Mouse (Mus musculus) ES-Bruce4 (cell line): ENCODE measurements at regions not wholly inside any gene's neighbourhood (a gene's known extent, or its start where the extent isn't known, plus 50 kb on each side); places are given as distances from the start of the nearest gene placed in this dataset.

Experiments used
- CTCF ChIP-seq: IDR thresholded peaks from one replicate; pipeline ENCODE4 v1.8.1; 2011; ENCODE audit warnings: low read depth, low read length
- EP300 ChIP-seq: IDR thresholded peaks from 2 replicates; pipeline ENCODE4 v1.6.1; 2011; ENCODE audit warnings: low read depth, low read length; ENCODE audit not compliant: insufficient read depth
- POLR2A ChIP-seq: IDR thresholded peaks from one replicate; pipeline ENCODE4 v1.8.1; 2011; ENCODE audit warnings: low read length; ENCODE audit not compliant: insufficient read depth

DNA sequence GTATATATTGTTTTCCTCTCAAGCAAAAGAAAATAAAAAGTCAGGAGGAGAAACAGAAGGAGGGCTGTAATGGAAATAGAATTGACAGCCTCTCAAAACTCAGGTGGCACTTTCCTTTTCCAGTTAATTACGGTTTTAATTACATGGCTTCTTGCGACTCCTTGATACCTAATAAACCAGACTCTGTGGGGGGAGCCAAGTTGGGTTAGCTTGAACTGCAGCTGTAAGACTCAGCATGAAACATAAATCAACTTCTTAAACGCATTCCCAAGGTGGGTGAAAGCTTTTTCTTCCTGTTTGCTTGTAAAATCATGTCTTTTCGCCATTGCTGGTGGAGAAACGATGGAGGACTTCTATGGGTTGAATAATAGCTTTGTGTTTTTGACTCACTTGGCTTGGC is 304.4 kb downstream of the Meis1 start:
- no peak for TF ChIP-seq POLR2A
- TF ChIP-seq CTCF: no peak
- no peak for TF ChIP-seq EP300
